Mouse (Mus musculus) cerebellum, adult 9-10 months (tissue): ENCODE data around the gene Trhr2.

Source experiments
- DNase-seq: peaks from one replicate; pipeline ENCODE4 v3.0.0; 2022

Gene Trhr2

GRCm38 (mm10) chr8:122354157-122354556 is 6.4 kb downstream of the Trhr2 start:
- no peak for DNase-seq

- no peak for DNase-seq
These were observed 10.0 kb downstream of the Trhr2 start for GRCm38 (mm10) chr8:122350309-122351089.

- no peak for DNase-seq
These were observed 10.9 kb downstream of the Trhr2 start for GRCm38 (mm10) chr8:122349357-122350297.

- peak; percentile 93 for DNase-seq
These were observed 12.6 kb downstream of the Trhr2 start for GRCm38 (mm10) chr8:122347811-122348552.

GRCm38 (mm10) chr8:122345181-122346095 is 15.1 kb downstream of the Trhr2 start:
- DNase-seq = no peak

- peak; percentile 52 for DNase-seq
These were observed 16.3 kb downstream of the Trhr2 start for GRCm38 (mm10) chr8:122344219-122344618.

- DNase-seq = peak; percentile 58
These were observed 16.8 kb downstream of the Trhr2 start for GRCm38 (mm10) chr8:122343758-122344157.

GRCm38 (mm10) chr8:122343341-122343740 is 17.2 kb downstream of the Trhr2 start:
- DNase-seq = no peak

GRCm38 (mm10) chr8:122342806-122343209 is 17.7 kb downstream of the Trhr2 start:
- no peak for DNase-seq

- no peak for DNase-seq
These were observed 18.2 kb downstream of the Trhr2 start for GRCm38 (mm10) chr8:122342362-122342761.

- no peak for DNase-seq
These were observed 18.8 kb downstream of the Trhr2 start for GRCm38 (mm10) chr8:122341790-122342189.

GRCm38 (mm10) chr8:122340761-122341160 is 19.8 kb downstream of the Trhr2 start:
- no peak for DNase-seq

- no peak for DNase-seq
These were observed 21.7 kb downstream of the Trhr2 start for GRCm38 (mm10) chr8:122338852-122339251.

- no peak for DNase-seq
These were observed 24.2 kb downstream of the Trhr2 start for GRCm38 (mm10) chr8:122336251-122336910.

- DNase-seq = no peak
These were observed 24.8 kb downstream of the Trhr2 start for GRCm38 (mm10) chr8:122335638-122336250.

- DNase-seq = no peak
These were observed 25.6 kb downstream of the Trhr2 start for GRCm38 (mm10) chr8:122334791-122335490.

GRCm38 (mm10) chr8:122333531-122333930 is 27.0 kb downstream of the Trhr2 start:
- no peak for DNase-seq

GRCm38 (mm10) chr8:122332753-122333506 is 27.6 kb downstream of the Trhr2 start:
- DNase-seq = peak; percentile 88

GRCm38 (mm10) chr8:122331134-122331523 is 29.4 kb downstream of the Trhr2 start:
- no peak for DNase-seq
